Mouse (Mus musculus): ENCODE results near the gene Npas2.

- TF ChIP-seq CTCF (IDR thresholded peaks at IDR 0.05; ENCODE audit: extremely low read depth, insufficient read depth, insufficient read length, insufficient replicate concordance), result no peak
- TF ChIP-seq POLR2A (IDR thresholded peaks at IDR 0.05; ENCODE audit: low read depth, low read length), result no peak
These were observed 1.4 kb downstream of the Npas2 start for GRCm38 (mm10) chr1:39194959-39195358.

Data from spleen, adult 2 months (tissue).